Mouse (Mus musculus) ES-Bruce4 (cell line): Measurements from ENCODE around the gene Tbx4. TPM values are rescaled to one million over a fixed set of nuclear protein-coding genes. Genes with fewer than 3 reads are reported as not detected.
A peak's percentile ranks its signal among the peaks of the same experiment; 100 is the strongest.

Experiments
- H3K27ac ChIP-seq: 2 replicates; pipeline ENCODE4 v1.5.1; 2012; ENCODE audit warnings: low read length, inconsistent platforms; ENCODE audit not compliant: insufficient read depth
- H3K27me3 ChIP-seq: 2 replicates; pipeline ENCODE4 v1.6.1; 2012; ENCODE audit warnings: mild to moderate bottlenecking, low read length, inconsistent platforms; ENCODE audit not compliant: control insufficient read depth, poor library complexity, insufficient read depth, severe bottlenecking
- H3K36me3 ChIP-seq: 2 replicates; pipeline ENCODE4 v1.6.1; 2012; ENCODE audit warnings: inconsistent platforms, mild to moderate bottlenecking, low read length, moderate library complexity; ENCODE audit not compliant: control insufficient read depth, poor library complexity, insufficient read depth, severe bottlenecking
- H3K4me1 ChIP-seq: one replicate; pipeline ENCODE4 v1.8.1; 2011; ENCODE audit warnings: low read length; ENCODE audit not compliant: control insufficient read depth, insufficient read depth
- H3K4me3 ChIP-seq: 2 replicates; pipeline ENCODE4 v1.5.1; 2011; ENCODE audit warnings: low read depth, mild to moderate bottlenecking, low read length
- H3K9ac ChIP-seq: 2 replicates; pipeline ENCODE4 v1.6.1; 2012; ENCODE audit warnings: low read depth, mild to moderate bottlenecking, inconsistent platforms; ENCODE audit not compliant: poor library complexity, severe bottlenecking
- H3K9me3 ChIP-seq: replicated peaks from 2 replicates; pipeline ENCODE4 v1.6.1; 2012; ENCODE audit warnings: mild to moderate bottlenecking, low read length, inconsistent platforms; ENCODE audit not compliant: control insufficient read depth, poor library complexity, insufficient read depth, severe bottlenecking
- CTCF ChIP-seq: IDR thresholded peaks from one replicate; pipeline ENCODE4 v1.8.1; 2011; ENCODE audit warnings: low read depth, low read length
- EP300 ChIP-seq: IDR thresholded peaks from 2 replicates; pipeline ENCODE4 v1.6.1; 2011; ENCODE audit warnings: low read depth, low read length; ENCODE audit not compliant: insufficient read depth
- POLR2A ChIP-seq: IDR thresholded peaks from one replicate; pipeline ENCODE4 v1.8.1; 2011; ENCODE audit warnings: low read length; ENCODE audit not compliant: insufficient read depth
- polyA plus RNA-seq: library from polyadenylated mRNA; stranded (reverse); fragments of >200 nt; gene quantifications from 2 replicates; pipeline ENCODE4 v1.2.4, GENCODE M21; 2011; ENCODE audit warnings: low read depth; ENCODE audit not compliant: missing spikeins, insufficient read depth, insufficient read length

The Tbx4 gene
- polyA plus RNA-seq, 1 experiment, result 0.69 TPM

- TF ChIP-seq POLR2A (no peak), EP300 (no peak), CTCF (no peak)
- peak overlapping the region; percentile 8 for H3K4me3 ChIP-seq
- peaks cover 39% of the 10 kb centered on the region for H3K27me3 ChIP-seq
- H3K9me3 ChIP-seq, result no peaks in the 10 kb centered on the region
- no peak overlapping the region for H3K27ac ChIP-seq
- H3K9ac ChIP-seq, result peak overlapping the region; percentile 29; the same call in 1 of the 2 replicates
- no peaks in the 10 kb centered on the region for H3K36me3 ChIP-seq
- no peaks in the 10 kb centered on the region for H3K4me1 ChIP-seq
Measured at GRCm38 (mm10) chr11:85842596-85843346, 43.5 kb upstream of the Tbx4 start.

GRCm38 (mm10) chr11:85843347-85843692, 42.9 kb upstream of the Tbx4 start:
- H3K4me3 ChIP-seq, result peak overlapping the region; percentile 86
- no peaks in the 10 kb centered on the region for H3K4me1 ChIP-seq
- H3K27me3 ChIP-seq, result peaks cover 34% of the 10 kb centered on the region
- no peaks in the 10 kb centered on the region for H3K36me3 ChIP-seq
- TF ChIP-seq EP300 (no peak), CTCF (peak; percentile 64)
- H3K9me3 ChIP-seq, result no peaks in the 10 kb centered on the region
- no peak overlapping the region for H3K27ac ChIP-seq
- H3K9ac ChIP-seq, result peak overlapping the region; percentile 29; the same call in 1 of the 2 replicates

- peak overlapping the region; percentile 86 for H3K4me3 ChIP-seq
- peaks cover 24% of the 10 kb centered on the region for H3K27me3 ChIP-seq
- peak overlapping the region; percentile 29 for H3K9ac ChIP-seq
- H3K4me1 ChIP-seq, result no peaks in the 10 kb centered on the region
- H3K36me3 ChIP-seq, result no peaks in the 10 kb centered on the region
- TF ChIP-seq POLR2A (no peak), CTCF (peak; percentile 73), EP300 (no peak)
- no peaks in the 10 kb centered on the region for H3K9me3 ChIP-seq
- no peak overlapping the region for H3K27ac ChIP-seq
Measured at GRCm38 (mm10) chr11:85844144-85844965, 41.9 kb upstream of the Tbx4 start.

- Histone ChIP-seq H3K9ac (no peak overlapping the region), H3K27me3 (peaks cover 19% of the 10 kb centered on the region), H3K36me3 (no peaks in the 10 kb centered on the region), H3K4me3 (no peak overlapping the region), H3K9me3 (no peaks in the 10 kb centered on the region), H3K27ac (no peak overlapping the region), H3K4me1 (no peaks in the 10 kb centered on the region)
- no peak for TF ChIP-seq CTCF
- no peak for TF ChIP-seq EP300
- TF ChIP-seq POLR2A, result no peak
Measured at GRCm38 (mm10) chr11:85844971-85845370, 41.3 kb upstream of the Tbx4 start.

- Histone ChIP-seq H3K9ac (no peak overlapping the region), H3K9me3 (no peaks in the 10 kb centered on the region), H3K27me3 (peaks cover 9% of the 10 kb centered on the region), H3K36me3 (no peaks in the 10 kb centered on the region), H3K27ac (no peak overlapping the region), H3K4me1 (no peaks in the 10 kb centered on the region), H3K4me3 (no peak overlapping the region)
- TF ChIP-seq CTCF (no peak), POLR2A (no peak), EP300 (no peak)
Measured at GRCm38 (mm10) chr11:85845921-85846320, 40.3 kb upstream of the Tbx4 start.

GRCm38 (mm10) chr11:85846509-85846908, 39.7 kb upstream of the Tbx4 start:
- Histone ChIP-seq H3K4me3 (no peak overlapping the region), H3K27ac (no peak overlapping the region), H3K9me3 (no peaks in the 10 kb centered on the region), H3K27me3 (peaks cover 5% of the 10 kb centered on the region; the same call in 1 of the 2 replicates), H3K36me3 (no peaks in the 10 kb centered on the region), H3K4me1 (no peaks in the 10 kb centered on the region), H3K9ac (no peak overlapping the region)
- no peak for TF ChIP-seq EP300
